Mouse (Mus musculus): ENCODE measurements around the gene Antxrl. TPM values are rescaled to one million over a fixed set of nuclear protein-coding genes. Genes with fewer than 3 reads are reported as not detected.

Antxrl gene
- not detected for total RNA-seq (2021)
- long read RNA-seq, experiment 1 = 0 reads
- long read RNA-seq, experiment 2 = 0 reads

- DNase-seq (ENCODE audit: low spot score in 2 of 2) = no peak
These were observed at the start of gene Antxrl for GRCm38 (mm10) chr14:34052516-34052915. TSS of gene Antxrl (plus strand) at chr14:34052707.

- no peak for DNase-seq (ENCODE audit: low spot score in 2 of 2)
These were observed 37.4 kb upstream of the Antxrl start, which contains the start of gene Gm30083 for GRCm38 (mm10) chr14:34015063-34015462. TSS of gene Gm30083 (minus strand) at chr14:34015182.

- DNase-seq (ENCODE audit: low spot score in 2 of 2) = no peak
These were observed 36.1 kb upstream of the Antxrl start, which contains the start of gene Gm5460 for GRCm38 (mm10) chr14:34016381-34016780. TSS of gene Gm5460 (plus strand) at chr14:34016758.

- DNase-seq (ENCODE audit: low spot score in 2 of 2) = no peak
These were observed 35.6 kb upstream of the Antxrl start for GRCm38 (mm10) chr14:34016938-34017337.

GRCm38 (mm10) chr14:34026710-34027109 is 25.8 kb upstream of the Antxrl start:
- DNase-seq (ENCODE audit: low spot score in 2 of 2) = no peak

GRCm38 (mm10) chr14:34033841-34034610 is 18.5 kb upstream of the Antxrl start:
- DNase-seq (ENCODE audit: low spot score in 2 of 2) = no peak

GRCm38 (mm10) chr14:34041241-34041640 is 11.3 kb upstream of the Antxrl start:
- no peak for DNase-seq (ENCODE audit: low spot score in 2 of 2)

GRCm38 (mm10) chr14:34043341-34043740 is 9.2 kb upstream of the Antxrl start:
- DNase-seq (ENCODE audit: low spot score in 2 of 2) = no peak

- DNase-seq (ENCODE audit: low spot score in 2 of 2) = peak; percentile 6 to 43
These were observed 2.3 kb upstream of the Antxrl start for GRCm38 (mm10) chr14:34050101-34050779.

GRCm38 (mm10) chr14:34071665-34072064 is 19.2 kb downstream of the Antxrl start:
- DNase-seq (ENCODE audit: low spot score in 2 of 2) = no peak

- DNase-seq (ENCODE audit: low spot score in 2 of 2) = no peak
These were observed 22.8 kb downstream of the Antxrl start for GRCm38 (mm10) chr14:34075346-34075745.

GRCm38 (mm10) chr14:34077222-34077621 is 24.7 kb downstream of the Antxrl start:
- DNase-seq (ENCODE audit: low spot score in 2 of 2) = peak in 1 of 2 experiments; percentile 8

- DNase-seq (ENCODE audit: low spot score in 2 of 2) = no peak
These were observed 25.8 kb downstream of the Antxrl start for GRCm38 (mm10) chr14:34078293-34078692.

- peak; percentile 59 to 73 for DNase-seq (ENCODE audit: low spot score in 2 of 2)
These were observed 28.0 kb downstream of the Antxrl start for GRCm38 (mm10) chr14:34080321-34080997.

- DNase-seq (ENCODE audit: low spot score in 2 of 2) = no peak
These were observed 33.2 kb downstream of the Antxrl start, which contains the start of gene Anxa8 for GRCm38 (mm10) chr14:34085731-34086130. TSS of gene Anxa8 (plus strand) at chr14:34085981.

GRCm38 (mm10) chr14:34086806-34087205 is 34.3 kb downstream of the Antxrl start:
- DNase-seq (ENCODE audit: low spot score in 2 of 2) = no peak

- DNase-seq (ENCODE audit: low spot score in 2 of 2) = no peak
These were observed 35.4 kb downstream of the Antxrl start for GRCm38 (mm10) chr14:34087856-34088398.

GRCm38 (mm10) chr14:34089796-34090195 is 37.3 kb downstream of the Antxrl start:
- DNase-seq (ENCODE audit: low spot score in 2 of 2) = no peak

- no peak for DNase-seq (ENCODE audit: low spot score in 2 of 2)
These were observed 39.0 kb downstream of the Antxrl start for GRCm38 (mm10) chr14:34091475-34091874.

GRCm38 (mm10) chr14:34092856-34093255 is 40.3 kb downstream of the Antxrl start:
- no peak for DNase-seq (ENCODE audit: low spot score in 2 of 2)

- no peak for DNase-seq (ENCODE audit: low spot score in 2 of 2)
These were observed 43.7 kb downstream of the Antxrl start for GRCm38 (mm10) chr14:34096161-34096560.

Measured in layer of hippocampus, postnatal 14 days (tissue).